Mouse (Mus musculus): ENCODE results near the gene Gtsf1l.

DNA sequence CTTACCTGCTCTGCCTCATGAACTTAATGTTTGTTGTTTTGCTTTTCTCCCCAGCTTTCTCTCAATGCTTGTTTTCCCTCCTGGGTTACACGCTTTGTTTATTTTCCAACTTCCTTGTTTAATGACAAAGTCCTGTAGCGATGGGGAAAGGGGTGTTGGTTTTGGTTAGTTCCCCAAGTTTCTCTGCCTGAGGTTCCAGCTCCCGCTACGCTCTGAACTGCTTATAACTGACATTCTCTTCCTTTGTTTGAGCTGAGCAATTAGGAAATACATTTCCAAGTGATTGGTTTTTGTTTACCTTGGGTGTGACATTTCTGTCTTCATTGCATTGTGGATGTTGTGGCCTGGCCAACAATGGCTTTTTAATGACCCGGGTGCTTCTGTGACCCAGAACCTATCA is 12.9 kb upstream of the Gtsf1l start:
- TF ChIP-seq POLR2A (IDR thresholded peaks at IDR 0.05; ENCODE audit: insufficient read depth, low read depth, low read length) (no peak), CTCF (IDR thresholded peaks at IDR 0.05; ENCODE audit: insufficient read depth, low read depth, low read length) (no peak)
